ENCODE assay signal across 8 mouse cellular contexts in genomic region chr17:5748501-5748894, GRCm38 (mm10).
DNase-seq lines count a peak whose midpoint lies in the region; ATAC-seq and TF ChIP-seq lines count a peak whose summit lies in the region.
"Had no signal": no experiment of that assay in that cellular context is flagged by ENCODE, and none has a peak within 500 bp of the region (broad histone marks: within the 10 kb centered on the region; RNA-seq: fewer than 3 reads in every experiment).

No protein-coding gene starts in this region.

- H3K4me3 ChIP-seq in limb, embryonic 11.5 days (ENCODE audit: low read depth, low read length), result no peak overlapping the region
- no peak overlapping the region for H3K4me3 ChIP-seq in limb, embryonic 10.5 days
- no peak overlapping the region for H3K4me3 ChIP-seq in limb, embryonic 14.5 days (replicated peaks; ENCODE audit: low read length)
- no peak overlapping the region for H3K4me3 ChIP-seq in forebrain, embryonic 13.5 days
- H3K4me3 ChIP-seq: liver, embryonic 13.5 days had no signal

- no peak for ATAC-seq in limb, embryonic 11.5 days (ENCODE audit: insufficient number of reproducible peaks, low FRiP score, low TSS enrichment, low read depth)
- ATAC-seq in limb, embryonic 14.5 days (ENCODE audit: low FRiP score, low read depth), result no peak
- no peak for ATAC-seq in forebrain, embryonic 13.5 days

- peak; percentile 38 for DNase-seq in limb, embryonic 11.5 days (ENCODE audit: low spot score)
- DNase-seq in limb, embryonic 10.5 days (ENCODE audit: low spot score), result no peak
- DNase-seq in ES-CJ7 (ENCODE audit: low read depth, low spot score), result peak; percentile 46
- peak; percentile 82 for DNase-seq in brain, adult 2 months (ENCODE audit: low read depth, low spot score)
- peak; percentile 33 for DNase-seq in limb, embryonic 14.5 days (ENCODE audit: low spot score)
- DNase-seq in layer of hippocampus, postnatal 36 days, result no peak
- DNase-seq: liver, embryonic 13.5 days had no signal

- no peak for TF ChIP-seq POLR2A in limb, embryonic 14.5 days (IDR thresholded peaks at IDR 0.05; ENCODE audit: borderline replicate concordance, extremely low read depth, insufficient read depth, insufficient read length)

- H3K9me3 ChIP-seq in limb, embryonic 11.5 days (ENCODE audit: control insufficient read depth, low read length), result no peaks in the 10 kb centered on the region
- H3K9me3 ChIP-seq in limb, embryonic 10.5 days (replicated peaks), result no peaks in the 10 kb centered on the region
- no peaks in the 10 kb centered on the region for H3K9me3 ChIP-seq in limb, embryonic 14.5 days (ENCODE audit: control insufficient read depth, low read length)
- no peaks in the 10 kb centered on the region for H3K9me3 ChIP-seq in forebrain, embryonic 13.5 days (replicated peaks)
- H3K9me3 ChIP-seq: liver, embryonic 13.5 days had no signal

- no peak overlapping the region for H3K4me2 ChIP-seq in limb, embryonic 11.5 days (ENCODE audit: low read depth, severe bottlenecking)
- no peak overlapping the region for H3K4me2 ChIP-seq in limb, embryonic 14.5 days (replicated peaks; ENCODE audit: low read depth, low read length, severe bottlenecking)
- H3K4me2 ChIP-seq in forebrain, embryonic 13.5 days, result no peak overlapping the region
- H3K4me2 ChIP-seq: liver, embryonic 13.5 days had no signal

- H3K27me3 ChIP-seq in limb, embryonic 11.5 days (ENCODE audit: control insufficient read depth, insufficient read depth, low read length), result no peaks in the 10 kb centered on the region
- no peaks in the 10 kb centered on the region for H3K27me3 ChIP-seq in limb, embryonic 10.5 days (ENCODE audit: low read depth, poor library complexity, severe bottlenecking)
- no peaks in the 10 kb centered on the region for H3K27me3 ChIP-seq in limb, embryonic 14.5 days (ENCODE audit: control insufficient read depth, insufficient read depth, low read length)
- 0 out of 2 replicates have a peak, but pooled peaks cover 7% of the 10 kb centered on the region for H3K27me3 ChIP-seq in forebrain, embryonic 13.5 days
- H3K27me3 ChIP-seq: liver, embryonic 13.5 days had no signal

- H3K27ac ChIP-seq in limb, embryonic 11.5 days (replicated peaks; ENCODE audit: low read depth, low read length), result no peak overlapping the region
- no peak overlapping the region for H3K27ac ChIP-seq in limb, embryonic 10.5 days
- H3K27ac ChIP-seq in limb, embryonic 14.5 days (replicated peaks; ENCODE audit: low read depth, low read length), result no peak overlapping the region
- no peak overlapping the region for H3K27ac ChIP-seq in forebrain, embryonic 13.5 days
- H3K27ac ChIP-seq: liver, embryonic 13.5 days had no signal

- 0 out of 2 replicates have a peak, but pooled peaks cover 2% of the 10 kb centered on the region for H3K4me1 ChIP-seq in limb, embryonic 11.5 days (ENCODE audit: control insufficient read depth, insufficient read depth, low read length)
- H3K4me1 ChIP-seq in limb, embryonic 10.5 days, result peaks cover 7% of the 10 kb centered on the region
- H3K4me1 ChIP-seq in limb, embryonic 14.5 days (ENCODE audit: control insufficient read depth, insufficient read depth, low read length), result peaks cover 5% of the 10 kb centered on the region; the same call in 1 of the 2 replicates
- peaks cover 13% of the 10 kb centered on the region for H3K4me1 ChIP-seq in forebrain, embryonic 13.5 days

- H3K9ac ChIP-seq in limb, embryonic 11.5 days (ENCODE audit: low read length), result no peak overlapping the region
- no peak overlapping the region for H3K9ac ChIP-seq in limb, embryonic 14.5 days (ENCODE audit: low read depth, low read length, severe bottlenecking)
- H3K9ac ChIP-seq in forebrain, embryonic 13.5 days, result no peak overlapping the region
- H3K9ac ChIP-seq: liver, embryonic 13.5 days had no signal

- whole genome bisulfite sequencing in limb, embryonic 11.5 days, result 12% methylated on average over 4 of the region's 4 CpGs
- WGBS in limb, embryonic 10.5 days, result 7% methylated on average over 4 of the region's 4 CpGs
- 13% methylated on average over 4 of the region's 4 CpGs for WGBS in limb, embryonic 14.5 days
- 2% methylated on average over 4 of the region's 4 CpGs for WGBS in forebrain, embryonic 13.5 days

- no peaks in the 10 kb centered on the region for H3K36me3 ChIP-seq in limb, embryonic 11.5 days (ENCODE audit: control insufficient read depth, insufficient read depth, low read length)
- H3K36me3 ChIP-seq in limb, embryonic 10.5 days, result no peaks in the 10 kb centered on the region
- H3K36me3 ChIP-seq in limb, embryonic 14.5 days (ENCODE audit: control insufficient read depth, insufficient read depth, low read length), result no peaks in the 10 kb centered on the region
- H3K36me3 ChIP-seq in forebrain, embryonic 13.5 days (ENCODE audit: poor library complexity, severe bottlenecking), result no peaks in the 10 kb centered on the region

Comparison
In these comparisons a context has a peak if more than half of its experiments do, and no peak if none do; other contexts are left out.
1. DNase-seq: peak in limb, embryonic 11.5 days (single experiment), ES-CJ7 (single experiment), brain, adult 2 months (single experiment) and limb, embryonic 14.5 days (single experiment); none in limb, embryonic 10.5 days (single experiment) and layer of hippocampus, postnatal 36 days (0 of 2).